Mouse (Mus musculus) kidney, adult 8-10 months (tissue): ENCODE measurements at regions not wholly inside any gene's neighbourhood (a gene's known extent, or its start where the extent isn't known, plus 50 kb on each side); places are given as distances from the start of the nearest gene placed in this dataset.

Experiments used
- DNase-seq, 2 experiments: peaks; one replicate each; pipeline ENCODE4 v3.0.0; 2022

GRCm38 (mm10) chr12:16477572-16477971 lies 133.2 kb downstream of the Lpin1 start:
- DNase-seq = no peak

- DNase-seq = peak; percentile 39 to 59
These were observed 136.2 kb downstream of the Lpin1 start for GRCm38 (mm10) chr12:16474361-16475080.

GRCm38 (mm10) chr12:16457419-16457818 lies 153.3 kb downstream of the Lpin1 start:
- DNase-seq = no peak

GRCm38 (mm10) chr12:16450771-16451435 lies 159.9 kb downstream of the Lpin1 start:
- no peak for DNase-seq

GRCm38 (mm10) chr12:16438717-16439116 lies 172.0 kb downstream of the Lpin1 start:
- no peak for DNase-seq

- DNase-seq = no peak
These were observed 173.8 kb downstream of the Lpin1 start for GRCm38 (mm10) chr12:16436961-16437360.

- DNase-seq = no peak
These were observed 174.5 kb downstream of the Lpin1 start for GRCm38 (mm10) chr12:16436255-16436654.

- DNase-seq = no peak
These were observed 176.0 kb downstream of the Lpin1 start for GRCm38 (mm10) chr12:16434739-16435138.

- no peak for DNase-seq
These were observed 176.5 kb downstream of the Lpin1 start for GRCm38 (mm10) chr12:16434225-16434624.

- no peak for DNase-seq
These were observed 184.8 kb downstream of the Lpin1 start for GRCm38 (mm10) chr12:16425980-16426379.

- no peak for DNase-seq
These were observed 186.2 kb downstream of the Lpin1 start for GRCm38 (mm10) chr12:16424526-16424925.

GRCm38 (mm10) chr12:16395720-16396119 lies 215.0 kb downstream of the Lpin1 start:
- no peak for DNase-seq

GRCm38 (mm10) chr12:16392851-16393250 lies 217.9 kb downstream of the Lpin1 start:
- DNase-seq = no peak

GRCm38 (mm10) chr12:16391630-16392269 lies 219.0 kb downstream of the Lpin1 start:
- no peak for DNase-seq

GRCm38 (mm10) chr12:16391163-16391562 lies 219.6 kb downstream of the Lpin1 start:
- no peak for DNase-seq

- no peak for DNase-seq
These were observed 223.7 kb downstream of the Lpin1 start for GRCm38 (mm10) chr12:16387035-16387434.

- no peak for DNase-seq
These were observed 226.4 kb downstream of the Lpin1 start for GRCm38 (mm10) chr12:16384396-16384795.

GRCm38 (mm10) chr12:16383499-16383935 lies 227.2 kb downstream of the Lpin1 start:
- peak in 1 of 2 experiments; percentile 2 for DNase-seq

- DNase-seq = no peak
These were observed 228.3 kb downstream of the Lpin1 start for GRCm38 (mm10) chr12:16382417-16382988.

GRCm38 (mm10) chr12:16381026-16381425 lies 229.7 kb downstream of the Lpin1 start:
- no peak for DNase-seq

- DNase-seq = no peak
These were observed 230.4 kb downstream of the Lpin1 start for GRCm38 (mm10) chr12:16380346-16380745.

GRCm38 (mm10) chr12:16379415-16379814 lies 231.4 kb downstream of the Lpin1 start:
- no peak for DNase-seq

GRCm38 (mm10) chr12:16378501-16378900 lies 232.3 kb downstream of the Lpin1 start:
- DNase-seq = no peak
